Mouse (Mus musculus) adrenal gland (tissue): ENCODE data around the gene Zfp36l3.
"Not testable (repeated sequence)": the region's sequence is repeated elsewhere in the genome, so short reads cannot be mapped to it uniquely, and the experiment has no call there.

ENCODE experiments used
- intact Hi-C: fragments of 180-260 bp; cut with DNase I; formaldehyde crosslinking; loops from one replicate; pipeline ENCODE4 v1.15.1; 2025
- long read RNA-seq, 2 experiments: library from polyadenylated mRNA; unstranded; transcript quantifications; one replicate each; pipeline ENCODE4 v2.0.0; 2020; ENCODE audit warnings: borderline replicate concordance in 1 of 2; ENCODE audit not compliant: insufficient replicate concordance in 1 of 2

Gene Zfp36l3
- long read RNA-seq, experiment 1 = 0 reads
- long read RNA-seq, experiment 2 = 0 reads

- intact Hi-C loops = no loop called here
Observed at GRCm38 (mm10) chrX:53776276-53776675, at the start of gene Zfp36l3. Gene Zfp36l3 (minus strand): TSS chrX:53776394.

DNA sequence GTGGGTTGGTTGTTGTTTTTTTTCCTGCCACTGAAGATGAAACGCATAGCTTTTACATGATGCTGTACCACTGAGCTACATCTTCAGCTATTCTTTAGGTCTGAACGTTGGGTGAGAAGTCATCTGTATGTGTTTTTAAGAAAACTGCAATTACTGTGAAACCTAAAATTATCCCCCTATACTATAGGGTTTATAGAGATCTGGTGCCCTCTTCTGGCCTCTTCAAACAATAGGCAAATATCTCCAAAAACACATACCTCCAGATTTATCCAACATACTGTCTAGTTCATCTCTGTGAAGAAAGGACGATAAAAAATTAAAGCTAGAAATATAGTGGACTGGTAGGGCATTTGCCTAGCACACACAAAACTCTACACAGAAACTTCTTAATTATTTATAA, 22.9 kb upstream of the Zfp36l3 start:
- intact Hi-C loops = no loop called here

GRCm38 (mm10) chrX:53797519-53797918, 21.3 kb upstream of the Zfp36l3 start, which contains the start of gene Xlr:
Gene Xlr (minus strand): TSS chrX:53797706.
- intact Hi-C loops = not testable (repeated sequence)

GRCm38 (mm10) chrX:53757736-53758135, 18.5 kb downstream of the Zfp36l3 start, which contains the start of gene 1700013H16Rik:
Gene 1700013H16Rik (minus strand): TSS chrX:53757831.
- intact Hi-C loops = no loop called here

GRCm38 (mm10) chrX:53752851-53753250, 23.3 kb downstream of the Zfp36l3 start:
- intact Hi-C loops = no loop called here

GRCm38 (mm10) chrX:53728967-53729366, 47.2 kb downstream of the Zfp36l3 start:
- intact Hi-C loops = no loop called here

GRCm38 (mm10) chrX:53724596-53724995, 51.6 kb downstream of the Zfp36l3 start, which contains the start of gene 4930502E18Rik:
Gene 4930502E18Rik (plus strand): TSS chrX:53724826.
- intact Hi-C loops = no loop called here
